Mouse (Mus musculus) midbrain, postnatal 0 days (tissue): ENCODE measurements around the gene Boc. TPM values are rescaled to one million over a fixed set of nuclear protein-coding genes. Genes with fewer than 3 reads are reported as not detected.

ENCODE experiments used
- ATAC-seq: fragments of 200-750 bp; cut with Nextera tagmentation; 2 replicates; pipeline ENCODE4 v1.8.0; 2017; ENCODE audit warnings: moderate number of reproducible peaks, mild to moderate bottlenecking, moderate TSS enrichment, moderate library complexity; ENCODE audit not compliant: low FRiP score
- DNase-seq: peaks from one replicate; pipeline ENCODE4 v3.0.0-alpha.2; 2015; ENCODE audit warnings: low spot score
- H3K27ac ChIP-seq: fragments of 300-500 bp; sonication (generic); 2 replicates; pipeline ENCODE4 v1.5.1; 2014; ENCODE audit warnings: low read depth, mild to moderate bottlenecking, low read length, mixed read lengths
- H3K27me3 ChIP-seq: fragments of 300-500 bp; sonication (generic); 2 replicates; pipeline ENCODE4 v1.6.1; 2014; ENCODE audit warnings: low read length, control low read depth, mixed read lengths; ENCODE audit not compliant: insufficient read depth
- H3K36me3 ChIP-seq: fragments of 300-500 bp; sonication (generic); 2 replicates; pipeline ENCODE4 v1.6.1; 2014; ENCODE audit warnings: low read length, control low read depth, mixed read lengths; ENCODE audit not compliant: insufficient read depth
- H3K4me1 ChIP-seq: fragments of 300-500 bp; sonication (generic); 2 replicates; pipeline ENCODE4 v1.6.1; 2014; ENCODE audit warnings: mild to moderate bottlenecking, control low read depth, antibody characterized with exemption, low read length, mixed read lengths; ENCODE audit not compliant: insufficient read depth
- H3K4me2 ChIP-seq: fragments of 300-500 bp; sonication (generic); 2 replicates; pipeline ENCODE4 v1.6.1; 2014; ENCODE audit warnings: low read depth, mild to moderate bottlenecking, low read length, mixed read lengths; ENCODE audit not compliant: poor library complexity, severe bottlenecking
- H3K4me3 ChIP-seq: fragments of 300-500 bp; sonication (generic); 2 replicates; pipeline ENCODE4 v1.5.1; 2014; ENCODE audit warnings: low read depth, mild to moderate bottlenecking, low read length, moderate library complexity
- H3K9ac ChIP-seq: fragments of 300-500 bp; sonication (generic); replicated peaks from 2 replicates; pipeline ENCODE4 v1.6.1; 2014; ENCODE audit warnings: mild to moderate bottlenecking, low read length, moderate library complexity, mixed read lengths; ENCODE audit not compliant: poor library complexity, severe bottlenecking
- H3K9me3 ChIP-seq: fragments of 300-500 bp; sonication (generic); 2 replicates; pipeline ENCODE4 v1.6.1; 2016; ENCODE audit warnings: low read length, control low read depth
- CTCF ChIP-seq: IDR thresholded peaks from 2 replicates; pipeline ENCODE4 v1.5.1; 2016; ENCODE audit warnings: antibody characterized with exemption, mild to moderate bottlenecking
- WGBS: fragments of 180-500 bp; shearing (Covaris S2); extraction: QIAGEN DNeasy Blood & Tissue Kit; methylation state at CpG from one replicate; pipeline ENCODE4 v1.1.7; 2014; 5-methylcytosine and 5-hydroxymethylcytosine counted together
- polyA plus RNA-seq: library from polyadenylated mRNA; unstranded; fragments of >200 nt; fragmentation: Nextera tagmentation; extraction: Ambion mirVana; gene quantifications from 2 replicates; pipeline ENCODE4 v1.2.1, GENCODE M21; 2015
- total RNA-seq: library from RNA; depleted of rRNA; stranded (reverse); fragments of >200 nt; gene quantifications from 2 replicates; pipeline ENCODE4 v1.2.3, GENCODE M21; 2014

Gene Boc
- total and polyA plus RNA-seq, 2 experiments from 2014 or later = 2.7 to 24.9 TPM

- no peak overlapping the region for H3K9ac ChIP-seq
- no peaks in the 10 kb centered on the region for H3K36me3 ChIP-seq
- WGBS = 89% methylated on average over 2 of the region's 2 CpGs
- H3K4me2 ChIP-seq = no peak overlapping the region
- H3K9me3 ChIP-seq = no peaks in the 10 kb centered on the region
- no peaks in the 10 kb centered on the region for H3K4me1 ChIP-seq
- DNase-seq (no peak), ATAC-seq (no peak)
- TF ChIP-seq CTCF = no peak
- H3K27ac ChIP-seq = no peak overlapping the region
- no peak overlapping the region for H3K4me3 ChIP-seq
- no peaks in the 10 kb centered on the region for H3K27me3 ChIP-seq
Observed at GRCm38 (mm10) chr16:44597106-44597806, 38.6 kb upstream of the Boc start.

- H3K27me3 ChIP-seq = no peaks in the 10 kb centered on the region
- ATAC-seq = no peak
- no peaks in the 10 kb centered on the region for H3K36me3 ChIP-seq
- no peak overlapping the region for H3K4me3 ChIP-seq
- no peaks in the 10 kb centered on the region for H3K4me1 ChIP-seq
- no peak for TF ChIP-seq CTCF
- no peak for DNase-seq
- 85% methylated on average over 1 of the region's 1 CpGs for WGBS
- H3K9ac ChIP-seq = no peak overlapping the region
- no peak overlapping the region for H3K27ac ChIP-seq
- H3K4me2 ChIP-seq = no peak overlapping the region
- H3K9me3 ChIP-seq = no peaks in the 10 kb centered on the region
Observed at GRCm38 (mm10) chr16:44589506-44589905, 30.8 kb upstream of the Boc start.

- Histone ChIP-seq H3K4me1 (no peaks in the 10 kb centered on the region), H3K9ac (no peak overlapping the region), H3K27me3 (no peaks in the 10 kb centered on the region), H3K4me3 (no peak overlapping the region), H3K27ac (no peak overlapping the region), H3K4me2 (no peak overlapping the region), H3K36me3 (no peaks in the 10 kb centered on the region), H3K9me3 (no peaks in the 10 kb centered on the region)
- WGBS = 27% methylated on average over 15 of the region's 15 CpGs
- DNase-seq (peak; percentile 32), ATAC-seq (no peak)
- no peak for TF ChIP-seq CTCF
Observed at GRCm38 (mm10) chr16:44579421-44580024, 20.8 kb upstream of the Boc start.

- no peak overlapping the region for H3K4me3 ChIP-seq
- WGBS = 80% methylated on average over 1 of the region's 1 CpGs
- TF ChIP-seq CTCF = no peak
- DNase-seq (no peak), ATAC-seq (no peak)
- H3K27ac ChIP-seq = no peak overlapping the region
- no peaks in the 10 kb centered on the region for H3K4me1 ChIP-seq
- H3K9ac ChIP-seq = no peak overlapping the region
- no peak overlapping the region for H3K4me2 ChIP-seq
- H3K9me3 ChIP-seq = no peaks in the 10 kb centered on the region
- no peaks in the 10 kb centered on the region for H3K27me3 ChIP-seq
- no peaks in the 10 kb centered on the region for H3K36me3 ChIP-seq
Observed at GRCm38 (mm10) chr16:44578551-44578950, 19.9 kb upstream of the Boc start.

GRCm38 (mm10) chr16:44568056-44568455 lies 9.4 kb upstream of the Boc start:
- Histone ChIP-seq H3K27ac (no peak overlapping the region), H3K4me1 (no peaks in the 10 kb centered on the region), H3K36me3 (no peaks in the 10 kb centered on the region), H3K27me3 (no peaks in the 10 kb centered on the region), H3K9ac (no peak overlapping the region), H3K4me2 (no peak overlapping the region), H3K9me3 (no peaks in the 10 kb centered on the region), H3K4me3 (no peak overlapping the region)
- TF ChIP-seq CTCF = no peak
- DNase-seq (no peak), ATAC-seq (no peak)
